Mouse (Mus musculus) ES-Bruce4 (cell line): ENCODE results near the gene Arfgap3. TPM values are rescaled to one million over a fixed set of nuclear protein-coding genes. Genes with fewer than 3 reads are reported as not detected.
"Not testable (repeated sequence)": the region's sequence is repeated elsewhere in the genome, so short reads cannot be mapped to it uniquely, and the experiment has no call there.

Experiments
- H3K27ac ChIP-seq: 2 replicates; pipeline ENCODE4 v1.5.1; 2012; ENCODE audit warnings: low read length, inconsistent platforms; ENCODE audit not compliant: insufficient read depth
- H3K27me3 ChIP-seq: 2 replicates; pipeline ENCODE4 v1.6.1; 2012; ENCODE audit warnings: mild to moderate bottlenecking, low read length, inconsistent platforms; ENCODE audit not compliant: control insufficient read depth, poor library complexity, insufficient read depth, severe bottlenecking
- H3K36me3 ChIP-seq: 2 replicates; pipeline ENCODE4 v1.6.1; 2012; ENCODE audit warnings: inconsistent platforms, mild to moderate bottlenecking, low read length, moderate library complexity; ENCODE audit not compliant: control insufficient read depth, poor library complexity, insufficient read depth, severe bottlenecking
- H3K4me1 ChIP-seq: one replicate; pipeline ENCODE4 v1.8.1; 2011; ENCODE audit warnings: low read length; ENCODE audit not compliant: control insufficient read depth, insufficient read depth
- H3K4me3 ChIP-seq: 2 replicates; pipeline ENCODE4 v1.5.1; 2011; ENCODE audit warnings: low read depth, mild to moderate bottlenecking, low read length
- H3K9ac ChIP-seq: 2 replicates; pipeline ENCODE4 v1.6.1; 2012; ENCODE audit warnings: low read depth, mild to moderate bottlenecking, inconsistent platforms; ENCODE audit not compliant: poor library complexity, severe bottlenecking
- H3K9me3 ChIP-seq: replicated peaks from 2 replicates; pipeline ENCODE4 v1.6.1; 2012; ENCODE audit warnings: mild to moderate bottlenecking, low read length, inconsistent platforms; ENCODE audit not compliant: control insufficient read depth, poor library complexity, insufficient read depth, severe bottlenecking
- CTCF ChIP-seq: IDR thresholded peaks from one replicate; pipeline ENCODE4 v1.8.1; 2011; ENCODE audit warnings: low read depth, low read length
- EP300 ChIP-seq: IDR thresholded peaks from 2 replicates; pipeline ENCODE4 v1.6.1; 2011; ENCODE audit warnings: low read depth, low read length; ENCODE audit not compliant: insufficient read depth
- POLR2A ChIP-seq: IDR thresholded peaks from one replicate; pipeline ENCODE4 v1.8.1; 2011; ENCODE audit warnings: low read length; ENCODE audit not compliant: insufficient read depth
- polyA plus RNA-seq: library from polyadenylated mRNA; stranded (reverse); fragments of >200 nt; gene quantifications from 2 replicates; pipeline ENCODE4 v1.2.4, GENCODE M21; 2011; ENCODE audit warnings: low read depth; ENCODE audit not compliant: missing spikeins, insufficient read depth, insufficient read length

Gene Arfgap3
- polyA plus RNA-seq, 1 experiment: 10.0 TPM

GRCm38 (mm10) chr15:83365697-83366096, 15.7 kb upstream of the Arfgap3 start:
- no peak overlapping the region for H3K9ac ChIP-seq
- no peak overlapping the region for H3K4me3 ChIP-seq

GRCm38 (mm10) chr15:83364194-83364593, 14.1 kb upstream of the Arfgap3 start:
- no peak overlapping the region for H3K27ac ChIP-seq
- H3K9me3 ChIP-seq: no peaks in the 10 kb centered on the region

More at GRCm38 (mm10) chr15:83365697-83366096, 15.7 kb upstream of the Arfgap3 start:
- H3K27ac ChIP-seq: no peak overlapping the region
- TF ChIP-seq POLR2A (no peak), CTCF (no peak), EP300 (no peak)
- H3K4me1 ChIP-seq: no peaks in the 10 kb centered on the region
- no peaks in the 10 kb centered on the region for H3K27me3 ChIP-seq
- no peaks in the 10 kb centered on the region for H3K36me3 ChIP-seq
- H3K9me3 ChIP-seq: no peaks in the 10 kb centered on the region

GRCm38 (mm10) chr15:83362813-83363212, 12.8 kb upstream of the Arfgap3 start:
- not testable (repeated sequence) for H3K4me3 ChIP-seq, H3K9ac ChIP-seq, H3K27ac ChIP-seq, H3K27me3 ChIP-seq, H3K36me3 ChIP-seq, H3K4me1 ChIP-seq, H3K9me3 ChIP-seq

More at GRCm38 (mm10) chr15:83364194-83364593, 14.1 kb upstream of the Arfgap3 start:
- H3K27me3 ChIP-seq: no peaks in the 10 kb centered on the region
- TF ChIP-seq CTCF: no peak
- no peaks in the 10 kb centered on the region for H3K36me3 ChIP-seq
- H3K4me3 ChIP-seq: no peak overlapping the region
- no peaks in the 10 kb centered on the region for H3K4me1 ChIP-seq
- H3K9ac ChIP-seq: no peak overlapping the region

DNA sequence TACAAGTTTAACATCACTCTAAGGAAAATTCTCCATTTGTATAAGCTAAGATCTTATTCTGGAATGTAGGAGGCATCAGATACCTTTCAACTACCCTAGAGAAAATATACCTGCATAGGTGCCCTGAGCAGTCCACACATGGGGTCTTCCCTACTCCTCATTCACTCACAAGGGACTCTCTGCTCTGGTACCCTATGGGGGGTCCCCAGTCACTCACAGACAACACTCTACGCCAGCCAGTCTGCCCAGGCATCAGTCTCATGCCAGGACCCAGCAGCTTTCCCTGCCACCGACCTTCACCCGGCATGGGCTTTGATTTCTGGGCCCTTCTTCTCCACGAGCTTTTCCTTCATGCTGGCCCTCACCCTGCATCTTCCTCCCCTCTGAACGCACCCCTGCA, 10.9 kb upstream of the Arfgap3 start:
- H3K4me3 ChIP-seq, H3K4me1 ChIP-seq, H3K27me3 ChIP-seq, H3K9ac ChIP-seq, H3K36me3 ChIP-seq, H3K9me3 ChIP-seq, H3K27ac ChIP-seq: not testable (repeated sequence)

DNA sequence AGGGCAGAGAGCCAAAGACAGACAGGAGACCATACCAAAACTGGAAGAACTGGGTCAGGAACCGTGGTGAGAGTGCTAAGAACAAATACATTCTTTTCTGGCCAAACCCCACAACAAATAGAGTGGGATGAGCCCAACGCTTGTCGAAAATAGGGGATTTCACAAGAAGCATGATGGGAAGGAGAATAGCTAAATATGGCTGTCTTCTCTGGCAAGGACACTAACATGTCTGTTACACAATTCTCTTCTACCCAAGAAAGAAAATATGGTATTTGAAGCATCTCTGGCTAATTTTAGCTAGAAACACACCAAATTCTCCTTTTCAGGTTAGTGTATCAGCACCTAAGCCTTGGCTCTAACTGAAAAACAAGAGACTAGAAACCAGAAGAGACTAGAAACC, 10.1 kb upstream of the Arfgap3 start:
- H3K9ac ChIP-seq: no peak overlapping the region
- no peaks in the 10 kb centered on the region for H3K9me3 ChIP-seq
- H3K36me3 ChIP-seq: no peaks in the 10 kb centered on the region
- H3K27ac ChIP-seq: no peak overlapping the region
- H3K4me1 ChIP-seq: no peaks in the 10 kb centered on the region
- H3K4me3 ChIP-seq: no peak overlapping the region
- no peak for TF ChIP-seq CTCF
- no peak for TF ChIP-seq POLR2A
- no peak for TF ChIP-seq EP300
- no peaks in the 10 kb centered on the region for H3K27me3 ChIP-seq

GRCm38 (mm10) chr15:83358476-83358875, 8.4 kb upstream of the Arfgap3 start:
- Histone ChIP-seq H3K36me3 (no peaks in the 10 kb centered on the region), H3K27me3 (no peaks in the 10 kb centered on the region), H3K4me1 (no peaks in the 10 kb centered on the region), H3K27ac (no peak overlapping the region), H3K9me3 (no peaks in the 10 kb centered on the region), H3K4me3 (no peak overlapping the region), H3K9ac (no peak overlapping the region)
- TF ChIP-seq EP300 (no peak), CTCF (no peak), POLR2A (no peak)

DNA sequence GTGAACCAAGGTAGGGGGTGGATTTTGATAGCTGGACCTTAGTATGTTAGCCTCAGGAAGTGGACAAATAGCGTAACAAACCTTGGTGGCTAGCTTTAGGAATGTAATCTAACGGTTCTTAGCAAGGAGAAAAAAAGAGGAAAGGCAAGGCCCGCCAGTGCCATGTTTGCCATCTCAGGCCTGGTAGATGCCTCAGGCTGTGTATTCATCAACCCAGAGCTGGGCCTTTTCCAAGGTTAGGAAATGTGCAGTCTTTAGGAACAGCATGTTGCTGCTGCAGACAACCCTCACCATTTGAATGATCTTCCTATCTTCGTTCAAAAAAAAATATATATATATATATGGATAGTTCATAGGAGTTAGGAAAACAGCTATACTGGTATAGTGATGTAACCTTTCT, 1.5 kb upstream of the Arfgap3 start:
- TF ChIP-seq POLR2A: no peak
- TF ChIP-seq CTCF: no peak
- TF ChIP-seq EP300: no peak
- H3K9me3 ChIP-seq: no peaks in the 10 kb centered on the region
- H3K36me3 ChIP-seq: no peaks in the 10 kb centered on the region
- H3K27ac ChIP-seq: no peak overlapping the region
- no peaks in the 10 kb centered on the region for H3K27me3 ChIP-seq
- H3K4me1 ChIP-seq: no peaks in the 10 kb centered on the region
- no peak overlapping the region for H3K4me3 ChIP-seq
- H3K9ac ChIP-seq: no peak overlapping the region
